In genomic region chr16:31683670-31684430, GRCm38 (mm10) we compare ENCODE assay signal across 10 mouse cellular contexts. TPM values are rescaled to one million over a fixed set of nuclear protein-coding genes. Genes with fewer than 3 reads are reported as not detected.
A peak's percentile ranks its signal among the peaks of the same experiment; 100 is the strongest.
DNase-seq lines count a peak whose midpoint lies in the region; ATAC-seq lines count a peak whose summit lies in the region.
"Had no signal": no experiment of that assay in that cellular context is flagged by ENCODE, and none has a peak within 500 bp of the region (broad histone marks: within the 10 kb centered on the region; RNA-seq: fewer than 3 reads in every experiment).

No protein-coding gene starts in this region.

- peaks cover 22% of the 10 kb centered on the region for H3K36me3 ChIP-seq in kidney, embryonic 15.5 days
- H3K36me3 ChIP-seq in intestine, embryonic 16.5 days (ENCODE audit: control insufficient read depth, insufficient read depth, low read length), result no peaks in the 10 kb centered on the region
- H3K36me3 ChIP-seq in midbrain, embryonic 13.5 days, result no peaks in the 10 kb centered on the region

- H3K9ac ChIP-seq in kidney, embryonic 15.5 days, result no peak overlapping the region
- no peak overlapping the region for H3K9ac ChIP-seq in intestine, embryonic 16.5 days (ENCODE audit: low read depth, low read length)
- H3K9ac ChIP-seq in midbrain, embryonic 13.5 days (replicated peaks), result no peak overlapping the region

- WGBS in kidney, embryonic 15.5 days, result 88% methylated on average over 9 of the region's 9 CpGs
- WGBS in intestine, embryonic 16.5 days, result 71% methylated on average over 9 of the region's 9 CpGs
- 94% methylated on average over 9 of the region's 9 CpGs for WGBS in midbrain, embryonic 13.5 days

- H3K27me3 ChIP-seq in kidney, embryonic 15.5 days, result no peaks in the 10 kb centered on the region
- no peaks in the 10 kb centered on the region for H3K27me3 ChIP-seq in intestine, embryonic 16.5 days (replicated peaks; ENCODE audit: control insufficient read depth, insufficient read depth, low read length)
- no peaks in the 10 kb centered on the region for H3K27me3 ChIP-seq in midbrain, embryonic 13.5 days

- ATAC-seq in CD4-positive, CD25-positive, alpha-beta regulatory T cell, adult 4 months, result no peak
- ATAC-seq in kidney, embryonic 15.5 days (replicated peaks; ENCODE audit: low FRiP score), result no peak
- peak; percentile 63 for ATAC-seq in intestine, embryonic 16.5 days
- no peak for ATAC-seq in midbrain, embryonic 13.5 days

- no peaks in the 10 kb centered on the region for H3K9me3 ChIP-seq in kidney, embryonic 15.5 days (replicated peaks)
- no peaks in the 10 kb centered on the region for H3K9me3 ChIP-seq in intestine, embryonic 16.5 days (ENCODE audit: control insufficient read depth, low read length)
- no peaks in the 10 kb centered on the region for H3K9me3 ChIP-seq in midbrain, embryonic 13.5 days

- peak; percentile 33 for DNase-seq in CD4-positive, CD25-positive, alpha-beta regulatory T cell, adult 2 months (ENCODE audit: low read depth, low spot score)
- DNase-seq in kidney, adult 11 months, result peak; percentile 40
- peak; percentile 68 for DNase-seq in naive thymus-derived CD4-positive, alpha-beta T cell, adult 2 months (ENCODE audit: low read depth)
- no peak for DNase-seq in embryo, embryonic 10.5 days (ENCODE audit: low spot score)

- H3K4me1 ChIP-seq in kidney, embryonic 15.5 days, result no peaks in the 10 kb centered on the region
- H3K4me1 ChIP-seq in intestine, embryonic 16.5 days (ENCODE audit: control insufficient read depth, insufficient read depth, low read length), result no peaks in the 10 kb centered on the region; the same call in 1 of the 2 replicates
- H3K4me1 ChIP-seq in midbrain, embryonic 13.5 days (replicated peaks), result no peaks in the 10 kb centered on the region

- no peak overlapping the region for H3K4me2 ChIP-seq in kidney, embryonic 15.5 days
- no peak overlapping the region for H3K4me2 ChIP-seq in intestine, embryonic 16.5 days (ENCODE audit: low read depth, low read length)
- H3K4me2 ChIP-seq in midbrain, embryonic 13.5 days (replicated peaks), result no peak overlapping the region

- no peak overlapping the region for H3K27ac ChIP-seq in kidney, embryonic 15.5 days
- no peak overlapping the region for H3K27ac ChIP-seq in intestine, embryonic 16.5 days (ENCODE audit: low read length)
- no peak overlapping the region for H3K27ac ChIP-seq in midbrain, embryonic 13.5 days

- no peak overlapping the region for H3K4me3 ChIP-seq in kidney, embryonic 15.5 days (replicated peaks)
- H3K4me3 ChIP-seq in intestine, embryonic 16.5 days (ENCODE audit: low read length), result no peak overlapping the region
- no peak overlapping the region for H3K4me3 ChIP-seq in midbrain, embryonic 13.5 days (replicated peaks)
- H3K4me3 ChIP-seq: erythroblast, embryonic 14.5 days; layer of hippocampus, adult 2 months had no signal

RNA-seq across cellular contexts. Expression of gene Dlg1, which starts 20.6 kb away (rescaled TPM):
- polyA plus RNA-seq in CD4-positive, CD25-positive, alpha-beta regulatory T cell, adult 4 months (2017; shearing (Covaris generic)), result 10 to 100 TPM; 23.9 to 29.4 TPM
- 28.5 and 31.3 TPM in 2 replicates for polyA plus RNA-seq in kidney, embryonic 15.5 days (2015; fragmentation: Nextera tagmentation; extraction: Ambion mirVana)
- polyA plus RNA-seq in intestine, embryonic 16.5 days (2015; fragmentation: Nextera tagmentation; extraction: Ambion mirVana), result 14.1 and 17.1 TPM in 2 replicates
- 10.6 and 13.9 TPM in 2 replicates for polyA plus RNA-seq in midbrain, embryonic 13.5 days (2015; fragmentation: Nextera tagmentation; extraction: Ambion mirVana)
